Mouse (Mus musculus): ENCODE measurements at regions not wholly inside any gene's neighbourhood (a gene's known extent, or its start where the extent isn't known, plus 50 kb on each side); places are given as distances from the start of the nearest gene placed in this dataset.

GRCm38 (mm10) chr2:123486681-123487080, 603.1 kb upstream of the Sema6d start:
- no peak for TF ChIP-seq CTCF (IDR thresholded peaks at IDR 0.05)
- POLR2A ChIA-PET: no interaction called here
- in situ Hi-C loops (cut with MboI; ENCODE audit: low pct_unique_long_range_greater_than_20kb): no loop called here
- no peak for ATAC-seq
- DNase-seq (ENCODE audit: low read depth, low spot score): no peak
- H3K27me3 ChIP-seq: no peaks in the 10 kb centered on the region
- CTCF ChIA-PET: no interaction called here

- ATAC-seq (no peak), DNase-seq (ENCODE audit: low read depth, low spot score) (no peak)
- POLR2A ChIA-PET: no interaction called here
- no peaks in the 10 kb centered on the region for H3K27me3 ChIP-seq
- no peak for TF ChIP-seq CTCF (IDR thresholded peaks at IDR 0.05)
- CTCF ChIA-PET: interaction anchor here (1.6 kb wide), 1 partner anchor 21 kb away, joined by 3 read pairs; no protein-coding TSS in a partner anchor
- in situ Hi-C loops (cut with MboI; ENCODE audit: low pct_unique_long_range_greater_than_20kb): no loop called here
Measured at GRCm38 (mm10) chr2:123506162-123506561, 583.6 kb upstream of the Sema6d start.

DNA sequence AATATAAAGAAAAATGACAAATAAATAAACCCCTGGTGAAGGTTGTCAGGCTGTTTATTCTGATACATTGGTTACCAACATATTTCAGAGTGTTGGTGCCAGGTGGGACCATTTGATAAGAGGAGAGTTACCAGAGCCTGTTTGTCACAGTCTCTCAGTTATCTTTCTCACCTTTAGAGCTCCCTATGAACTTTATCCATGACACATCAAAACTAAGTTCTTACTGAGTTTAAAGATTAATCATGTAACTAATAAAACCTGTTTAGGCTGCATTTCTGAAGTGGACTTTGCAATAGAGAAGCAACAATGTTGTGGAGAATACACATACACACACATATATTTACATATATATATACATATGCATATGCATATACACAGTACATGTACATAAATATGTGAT, 582.7 kb upstream of the Sema6d start:
- CTCF ChIA-PET: no interaction called here
- POLR2A ChIA-PET: no interaction called here
- in situ Hi-C loops (cut with MboI; ENCODE audit: low pct_unique_long_range_greater_than_20kb): no loop called here
- H3K27me3 ChIP-seq: no peaks in the 10 kb centered on the region
- DNase-seq (ENCODE audit: low read depth, low spot score): no peak
- TF ChIP-seq CTCF (IDR thresholded peaks at IDR 0.05): no peak
- no peak for ATAC-seq

GRCm38 (mm10) chr2:123528915-123529314, 560.9 kb upstream of the Sema6d start:
- POLR2A ChIA-PET: no interaction called here
- DNase-seq (ENCODE audit: low read depth, low spot score) (no peak), ATAC-seq (no peak)
- CTCF ChIA-PET: no interaction called here
- no peaks in the 10 kb centered on the region for H3K27me3 ChIP-seq
- TF ChIP-seq CTCF (IDR thresholded peaks at IDR 0.05): no peak
- in situ Hi-C loops (cut with MboI; ENCODE audit: low pct_unique_long_range_greater_than_20kb): no loop called here

DNA sequence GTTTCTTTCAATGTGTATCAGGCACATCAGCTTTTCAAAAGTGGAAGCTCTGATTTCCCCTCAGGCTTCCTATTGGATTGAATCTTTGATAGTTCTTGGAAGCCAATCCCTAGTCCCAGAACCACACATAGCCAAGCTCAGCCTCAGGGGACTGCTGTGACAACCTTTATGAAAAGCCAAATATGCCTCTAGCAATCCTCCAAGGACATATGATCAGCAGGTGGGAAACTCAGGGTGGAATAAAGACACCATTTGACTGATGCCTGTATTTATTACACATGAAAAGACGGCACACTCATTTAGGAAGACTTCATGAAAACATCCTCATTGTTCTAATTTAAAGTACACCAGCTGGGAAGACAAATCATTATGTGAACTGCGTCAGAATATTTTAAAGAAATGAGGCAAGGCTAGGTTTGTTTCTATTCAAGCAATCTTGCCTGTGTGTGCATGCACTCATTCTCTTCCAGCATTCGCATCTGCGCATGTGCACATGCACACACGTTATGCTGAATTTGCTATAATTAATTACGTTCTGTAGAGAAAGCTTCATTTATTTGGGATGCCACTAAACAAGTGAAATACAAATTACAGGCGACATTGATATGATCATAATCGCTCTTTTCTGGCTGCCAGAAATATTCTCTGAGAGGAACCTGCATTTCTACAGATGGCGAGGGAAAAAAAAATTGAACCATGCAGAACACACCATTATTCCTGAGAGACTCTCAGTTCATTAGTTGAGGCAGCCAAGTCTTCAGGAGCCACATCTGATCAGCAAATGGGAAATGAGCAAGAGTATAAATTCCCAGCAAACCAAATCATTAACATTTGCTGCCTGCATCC, 556.6 kb upstream of the Sema6d start:
- no peak for TF ChIP-seq CTCF (IDR thresholded peaks at IDR 0.05)
- H3K27me3 ChIP-seq: no peaks in the 10 kb centered on the region
- in situ Hi-C loops (cut with MboI; ENCODE audit: low pct_unique_long_range_greater_than_20kb): no loop called here
- CTCF ChIA-PET: no interaction called here
- POLR2A ChIA-PET: no interaction called here
- DNase-seq (ENCODE audit: low read depth, low spot score) (no peak), ATAC-seq (no peak)

GRCm38 (mm10) chr2:123551249-123551850, 538.4 kb upstream of the Sema6d start:
- H3K27me3 ChIP-seq: no peaks in the 10 kb centered on the region
- DNase-seq (ENCODE audit: low read depth, low spot score) (no peak), ATAC-seq (no peak)
- POLR2A ChIA-PET: no interaction called here
- in situ Hi-C loops (cut with MboI; ENCODE audit: low pct_unique_long_range_greater_than_20kb): no loop called here
- no peak for TF ChIP-seq CTCF (IDR thresholded peaks at IDR 0.05)
- CTCF ChIA-PET: no interaction called here

DNA sequence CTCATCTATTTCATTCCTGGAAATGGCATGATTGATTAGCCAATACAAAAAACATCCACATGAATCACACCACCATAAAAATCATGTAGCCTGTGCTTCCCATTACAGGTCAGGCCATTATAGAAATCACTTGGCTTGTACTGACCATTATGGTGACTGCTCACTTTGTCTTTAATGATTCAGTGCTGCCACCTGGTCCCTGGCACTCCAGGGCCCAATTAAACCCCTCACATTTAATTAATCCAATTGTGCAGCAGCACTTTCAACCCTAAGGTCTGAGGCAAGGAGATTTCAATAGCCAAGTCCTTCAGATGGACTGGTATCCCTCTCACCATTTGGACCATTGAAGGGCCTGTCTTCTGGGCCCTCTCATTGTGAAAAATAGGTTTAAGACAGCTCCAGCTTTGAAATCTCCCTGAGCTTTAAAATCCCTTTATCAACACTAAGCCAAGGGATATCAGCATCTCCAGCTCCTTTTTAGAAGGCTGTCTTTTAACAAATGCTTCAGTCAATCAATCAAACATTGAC, 531.6 kb upstream of the Sema6d start:
- ATAC-seq (no peak), DNase-seq (ENCODE audit: low read depth, low spot score) (no peak)
- H3K27me3 ChIP-seq: no peaks in the 10 kb centered on the region
- POLR2A ChIA-PET: no interaction called here
- CTCF ChIA-PET: no interaction called here
- in situ Hi-C loops (cut with MboI; ENCODE audit: low pct_unique_long_range_greater_than_20kb): no loop called here
- TF ChIP-seq CTCF (IDR thresholded peaks at IDR 0.05): no peak
